Mouse (Mus musculus) embryonic fibroblast, embryonic 13.5 days (primary cell): ENCODE measurements around the gene Tmem268.

Experiments
- CTCF ChIP-seq: IDR thresholded peaks from 2 replicates; pipeline ENCODE4 v1.5.1; 2011; ENCODE audit warnings: mild to moderate bottlenecking, control low read depth, low read length, moderate library complexity, borderline replicate concordance; ENCODE audit not compliant: insufficient read depth
- POLR2A ChIP-seq: IDR thresholded peaks from 2 replicates; pipeline ENCODE4 v1.6.1; 2011; ENCODE audit warnings: low read depth, mild to moderate bottlenecking, control low read depth, low read length, moderate library complexity

DNA sequence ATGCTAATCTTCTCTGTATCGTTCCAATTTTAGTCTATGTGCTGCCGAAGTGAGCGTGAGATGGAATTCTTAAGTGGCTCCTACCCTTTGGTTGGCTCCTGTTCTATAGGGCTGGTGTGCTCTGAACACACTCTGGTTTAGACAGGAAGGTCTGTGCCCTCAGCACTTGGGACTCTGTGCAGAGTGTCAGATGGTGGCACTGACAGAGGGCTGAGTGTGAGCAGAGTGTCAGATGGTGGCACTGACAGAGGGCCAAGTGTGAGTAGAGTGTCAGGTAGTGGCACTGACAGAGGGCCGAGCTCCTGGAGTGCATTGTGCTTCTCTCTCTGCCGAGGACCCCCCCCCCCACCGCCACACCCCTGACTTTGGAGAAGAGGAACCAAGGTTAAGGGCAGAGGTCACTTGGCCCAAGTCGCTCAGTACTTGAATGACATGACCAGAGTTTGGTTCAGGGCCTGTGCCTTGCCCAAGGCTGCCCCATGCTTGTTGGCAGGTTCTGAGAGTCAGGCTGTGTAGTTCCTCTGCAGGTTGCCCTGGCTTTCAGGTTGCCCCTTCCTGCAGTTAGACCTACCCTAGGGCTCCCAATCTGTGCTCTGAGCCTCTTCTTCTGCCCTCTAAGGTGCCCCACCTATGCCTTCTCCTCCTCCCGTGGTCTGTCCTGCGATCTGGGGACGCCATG lies 9.3 kb downstream of the Tmem268 start:
- no peak for TF ChIP-seq CTCF
- no peak for TF ChIP-seq POLR2A
